Mouse (Mus musculus): ENCODE results near the gene Epn1.

- no peak for TF ChIP-seq CTCF (conservative IDR thresholded peaks at IDR 0.05; ENCODE audit: low read length)
- no peak for TF ChIP-seq POU5F1 (IDR thresholded peaks at IDR 0.05; ENCODE audit: borderline replicate concordance, low read length)
Observed at GRCm38 (mm10) chr7:5098769-5099168, 18.7 kb downstream of the Epn1 start.

Data from E14TG2a.4 (cell line).